Mouse (Mus musculus) layer of hippocampus, postnatal 14 days (tissue): ENCODE results near the gene Twnk. TPM values are rescaled to one million over a fixed set of nuclear protein-coding genes. Genes with fewer than 3 reads are reported as not detected.
"Not testable (repeated sequence)": the region's sequence is repeated elsewhere in the genome, so short reads cannot be mapped to it uniquely, and the experiment has no call there.

ENCODE experiments used
- DNase-seq, 2 experiments: peaks; one replicate each; pipeline ENCODE4 v3.0.0; 2021 to 2022; ENCODE audit warnings: low spot score in 2 of 2, mixed read lengths in 1 of 2
- total RNA-seq, 2 experiments: library from RNA; stranded (reverse); gene quantifications; 2 replicates each; pipeline ENCODE4 v1.2.3; 2021

Twnk gene
- total RNA-seq, 2 experiments from 2014 or later = 14.7 to 15.2 TPM

- DNase-seq = no peak
Observed at GRCm38 (mm10) chr19:45021362-45021761, 15.9 kb downstream of the Twnk start.

- no peak for DNase-seq
Observed at GRCm38 (mm10) chr19:45023993-45024392, 18.5 kb downstream of the Twnk start.

GRCm38 (mm10) chr19:45024775-45025174 is 19.3 kb downstream of the Twnk start:
- DNase-seq = no peak

GRCm38 (mm10) chr19:45025937-45026568 is 20.6 kb downstream of the Twnk start:
- DNase-seq = no peak

GRCm38 (mm10) chr19:45026958-45027670 is 21.7 kb downstream of the Twnk start:
- no peak for DNase-seq

- no peak for DNase-seq
Observed at GRCm38 (mm10) chr19:45027848-45028247, 22.4 kb downstream of the Twnk start.

- DNase-seq = no peak
Observed at GRCm38 (mm10) chr19:45028746-45029145, 23.3 kb downstream of the Twnk start.

GRCm38 (mm10) chr19:45029571-45029970 is 24.1 kb downstream of the Twnk start:
- no peak for DNase-seq

- DNase-seq = peak in 1 of 2 experiments; percentile 53
Observed at GRCm38 (mm10) chr19:45030111-45030510, 24.6 kb downstream of the Twnk start.

GRCm38 (mm10) chr19:45030746-45031693 is 25.6 kb downstream of the Twnk start:
- peak; percentile 71 to 82 for DNase-seq

- DNase-seq = peak; percentile 73 to 82
Observed at GRCm38 (mm10) chr19:45031780-45032179, 26.3 kb downstream of the Twnk start.

- DNase-seq = no peak
Observed at GRCm38 (mm10) chr19:45032570-45033332, 27.3 kb downstream of the Twnk start.

GRCm38 (mm10) chr19:45036867-45037266 is 31.4 kb downstream of the Twnk start:
- DNase-seq = no peak

- DNase-seq = not testable (repeated sequence)
Observed at GRCm38 (mm10) chr19:45038198-45038597, 32.7 kb downstream of the Twnk start.

- no peak for DNase-seq
Observed at GRCm38 (mm10) chr19:45040214-45040613, 34.8 kb downstream of the Twnk start.

- DNase-seq = no peak
Observed at GRCm38 (mm10) chr19:45044389-45044927, 39.0 kb downstream of the Twnk start.

- DNase-seq = no peak
Observed at GRCm38 (mm10) chr19:45045236-45045635, 39.8 kb downstream of the Twnk start.

GRCm38 (mm10) chr19:45045651-45046050 is 40.2 kb downstream of the Twnk start, which contains the start of gene Pdzd7:
Pdzd7 (minus strand) TSS chr19:45045717.
- DNase-seq = no peak

- DNase-seq = peak; percentile 67 to 80
Observed at GRCm38 (mm10) chr19:45046523-45047321, 41.3 kb downstream of the Twnk start.
